Mouse (Mus musculus) regulatory T cell (primary cell): ENCODE results near the gene Yod1.

Source experiments
- in situ Hi-C: fragments of 300-600 bp; cut with MboI, MseI; formaldehyde crosslinking; loops from one replicate; pipeline ENCODE4 v1.15.1; 2025; ENCODE audit warnings: high pct_unique_total_duplicates

Yod1 gene

DNA sequence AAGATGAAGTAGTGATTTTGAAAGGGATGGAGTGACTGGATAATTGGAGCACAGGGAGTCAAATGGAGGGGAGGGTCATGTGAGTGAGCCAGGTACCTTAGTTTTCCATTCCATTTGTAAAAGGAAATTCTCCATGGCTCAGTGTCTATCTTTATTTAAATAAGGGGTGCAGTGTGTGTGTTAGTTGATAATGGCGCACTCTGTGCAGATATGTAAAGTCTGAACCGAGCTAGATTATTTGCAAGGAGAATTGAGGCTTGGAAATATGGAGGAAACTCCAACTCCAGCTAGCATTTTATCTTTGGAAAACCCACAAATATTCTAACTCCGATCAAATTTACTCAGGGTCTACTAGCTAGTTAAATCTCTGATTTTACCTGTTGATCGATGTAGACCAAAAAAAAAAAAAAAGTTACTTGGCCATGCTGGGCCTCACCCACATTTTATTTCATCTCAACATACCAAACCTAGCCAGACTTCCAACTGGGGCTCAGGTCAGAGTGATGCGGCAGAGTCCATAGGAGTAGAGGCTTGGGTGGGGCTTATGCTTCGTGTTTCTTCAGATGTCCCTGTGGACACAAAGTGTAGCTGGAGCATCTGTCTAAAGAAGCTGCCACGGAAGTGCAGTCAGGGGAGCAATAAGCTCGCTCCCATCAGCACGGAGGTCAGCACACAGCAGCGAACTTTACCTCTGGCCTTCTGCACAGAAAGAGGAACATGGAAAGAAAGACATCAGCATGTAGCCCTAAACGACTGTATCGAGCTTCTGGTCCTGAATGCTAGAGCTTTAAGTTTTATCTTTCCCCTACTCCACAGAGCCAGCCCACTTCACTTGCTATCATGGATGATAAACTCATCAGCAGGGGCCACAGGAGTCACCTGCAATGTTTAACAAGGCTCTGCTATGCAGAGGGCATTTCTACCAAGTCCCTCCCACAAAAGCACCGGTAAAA is 15.9 kb downstream of the Yod1 start:
- in situ Hi-C loops: no loop called here

DNA sequence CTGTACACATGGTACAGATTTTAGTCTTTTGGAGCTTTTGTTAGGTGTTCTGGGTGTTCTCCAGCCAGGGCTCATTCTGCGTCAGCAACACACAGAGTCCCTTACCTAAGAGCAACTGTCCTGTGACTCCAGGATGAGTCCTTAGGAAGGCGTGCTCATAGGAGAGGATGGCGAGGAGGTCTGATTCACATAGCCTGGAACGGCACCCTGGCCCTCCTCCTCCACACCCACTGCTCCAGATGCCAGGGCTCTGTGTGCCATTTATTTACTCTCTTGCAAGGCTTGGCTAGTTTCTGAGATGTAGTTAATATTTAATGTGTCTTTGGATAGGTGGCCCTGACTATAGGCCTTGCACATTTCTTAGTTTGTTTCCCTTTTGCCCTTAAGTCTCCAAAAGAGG is 16.5 kb downstream of the Yod1 start:
- in situ Hi-C loops: no loop called here

DNA sequence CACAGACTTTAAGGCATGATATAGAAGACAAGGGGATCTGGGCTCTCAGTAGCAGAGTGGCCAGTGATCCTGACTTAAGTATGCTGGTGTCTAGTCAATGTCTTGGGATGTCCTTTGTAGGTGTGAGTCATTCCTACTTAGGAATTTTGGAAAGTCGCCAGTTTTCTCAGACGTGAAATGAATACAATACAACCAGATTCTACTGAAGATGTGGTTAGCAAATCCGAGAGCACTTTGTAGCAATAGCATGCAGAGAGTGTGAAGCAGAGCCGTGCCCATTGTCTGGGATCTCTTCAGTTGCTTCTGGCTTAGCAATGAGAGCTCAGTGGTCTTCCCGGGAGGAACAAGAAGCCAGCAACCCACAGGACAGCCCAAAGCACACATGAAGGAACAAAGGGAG is 17.3 kb downstream of the Yod1 start:
- in situ Hi-C loops: no loop called here

DNA sequence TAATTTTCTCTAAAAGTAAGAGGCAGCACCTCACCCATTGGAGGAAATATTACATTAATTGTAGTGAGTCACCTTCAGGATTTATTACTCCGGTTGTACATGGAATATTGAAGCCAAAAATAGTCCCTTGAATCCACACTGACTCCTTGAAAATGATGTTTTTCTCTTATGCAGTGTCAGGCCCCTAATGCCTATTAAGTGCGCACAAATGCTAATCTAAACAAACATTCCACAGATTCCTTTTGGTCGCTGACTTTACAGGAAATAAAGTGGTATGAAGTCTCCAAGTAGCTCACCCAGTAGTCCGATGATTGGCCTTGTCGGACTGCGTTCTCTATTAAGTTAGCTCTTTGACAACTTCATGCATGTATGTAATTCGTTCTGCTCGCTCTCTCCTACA is 17.7 kb downstream of the Yod1 start:
- in situ Hi-C loops: no loop called here

DNA sequence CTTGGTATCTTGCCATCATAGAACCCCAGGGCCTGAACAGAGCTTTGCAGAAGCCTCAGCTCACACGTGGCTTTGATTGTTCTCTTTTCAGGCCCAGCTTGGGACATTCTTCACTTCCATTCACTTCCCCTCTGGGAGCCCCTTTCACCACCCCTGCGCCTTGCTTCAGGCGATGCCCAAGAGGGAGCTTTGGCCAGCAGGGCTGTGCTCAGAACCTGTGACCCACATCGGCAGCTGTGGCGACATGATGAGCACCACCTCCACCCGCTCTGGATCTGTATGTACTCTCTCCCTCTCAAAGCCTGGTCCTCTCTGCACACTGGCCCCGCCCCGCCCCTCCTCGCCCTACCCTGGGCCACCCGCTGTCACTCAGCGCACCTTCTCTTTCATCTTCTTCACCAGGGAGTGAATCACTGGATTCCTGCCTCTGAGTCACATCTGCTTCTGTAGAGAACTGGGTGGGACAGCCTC is 20.3 kb downstream of the Yod1 start:
- in situ Hi-C loops: no loop called here

DNA sequence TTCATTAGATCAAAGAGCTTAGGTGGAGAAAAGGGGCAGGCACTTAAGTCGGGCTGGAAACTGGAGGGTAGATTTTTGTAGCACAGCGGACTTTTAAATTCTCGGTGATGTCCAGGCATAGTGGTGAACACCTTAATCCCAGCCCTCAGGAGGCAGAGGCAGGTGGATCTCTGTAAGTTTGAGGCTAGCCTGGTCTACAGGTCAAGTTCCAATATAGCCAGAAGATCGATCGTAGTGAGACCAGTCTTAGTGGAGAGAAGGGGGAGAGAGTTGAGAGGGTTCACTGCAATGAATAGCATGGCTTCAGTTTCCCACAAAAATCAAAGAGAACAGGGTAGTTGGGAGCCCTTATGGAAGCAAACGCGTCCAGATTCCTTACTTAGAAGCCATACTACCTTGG is 20.8 kb downstream of the Yod1 start:
- in situ Hi-C loops: no loop called here

DNA sequence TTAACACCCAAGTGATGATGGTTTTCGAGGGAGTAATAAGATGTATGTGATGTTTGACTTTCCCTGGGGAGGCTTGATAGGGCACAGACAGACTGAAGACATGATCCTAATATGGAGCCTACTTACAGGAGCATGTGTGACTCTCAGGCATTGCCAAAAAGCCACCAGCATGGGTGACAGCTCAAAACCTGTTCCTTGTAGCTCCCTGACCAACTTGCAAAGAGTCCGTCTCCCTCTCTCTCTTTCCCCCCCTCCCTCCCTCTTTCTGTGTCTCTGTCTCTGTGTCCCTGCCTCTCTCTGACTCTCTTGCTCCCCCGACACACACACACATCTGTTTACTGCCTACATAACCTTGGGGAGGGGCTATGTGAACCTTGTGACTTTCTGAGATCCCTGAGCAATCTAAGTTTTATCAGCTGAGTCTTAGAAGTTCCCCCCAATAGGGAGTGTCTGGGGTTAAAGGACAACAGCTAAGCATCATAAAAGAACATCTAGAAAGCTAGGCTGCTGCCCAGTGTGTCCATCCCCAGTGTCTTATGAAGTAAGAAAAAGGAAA is 21.5 kb downstream of the Yod1 start:
- in situ Hi-C loops: no loop called here

DNA sequence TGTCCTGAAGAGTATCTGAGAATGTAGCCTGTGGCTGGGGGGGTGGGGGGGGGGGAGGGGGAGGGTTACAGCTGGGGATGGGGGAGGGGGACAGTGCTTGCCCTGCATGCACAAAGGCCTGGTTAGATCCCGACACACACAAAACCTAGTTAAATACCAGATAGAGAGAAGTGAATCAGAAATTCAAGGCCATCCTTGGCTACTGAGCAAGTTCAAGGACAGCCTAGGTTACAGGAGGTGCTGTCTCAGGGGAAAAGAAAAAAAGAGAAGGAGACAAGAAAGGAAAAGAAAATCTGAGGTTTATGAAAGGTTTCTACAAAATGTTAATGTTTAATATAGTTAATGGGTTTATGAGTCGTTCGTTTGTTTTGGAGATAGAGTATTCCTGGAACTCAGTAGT is 22.5 kb downstream of the Yod1 start:
- in situ Hi-C loops: loop anchor here (5.0 kb wide), 1 partner anchor 47 kb away; no protein-coding TSS in a partner anchor

DNA sequence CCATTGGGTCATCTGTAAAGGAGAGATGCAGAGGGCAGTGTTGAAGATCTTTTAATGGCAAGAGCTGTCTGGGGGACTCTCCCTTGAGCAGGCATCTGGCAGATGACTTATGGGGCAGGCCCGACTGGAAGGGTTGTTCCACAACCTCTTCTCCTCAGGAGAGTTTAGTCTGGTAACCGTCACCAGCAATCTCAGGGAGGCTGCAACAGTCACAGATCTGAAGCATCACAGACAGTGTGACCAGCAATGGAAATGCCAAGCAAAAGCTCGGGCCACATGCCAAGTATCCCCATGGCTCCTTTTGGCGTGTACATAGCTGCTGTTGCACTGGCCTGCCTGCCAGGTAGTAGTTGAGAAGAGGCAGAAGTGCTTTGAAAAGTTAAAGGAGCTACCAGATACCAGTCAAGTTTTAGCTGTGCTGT is 23.1 kb downstream of the Yod1 start:
- in situ Hi-C loops: loop anchor here (5.0 kb wide), 1 partner anchor 48 kb away; no protein-coding TSS in a partner anchor

DNA sequence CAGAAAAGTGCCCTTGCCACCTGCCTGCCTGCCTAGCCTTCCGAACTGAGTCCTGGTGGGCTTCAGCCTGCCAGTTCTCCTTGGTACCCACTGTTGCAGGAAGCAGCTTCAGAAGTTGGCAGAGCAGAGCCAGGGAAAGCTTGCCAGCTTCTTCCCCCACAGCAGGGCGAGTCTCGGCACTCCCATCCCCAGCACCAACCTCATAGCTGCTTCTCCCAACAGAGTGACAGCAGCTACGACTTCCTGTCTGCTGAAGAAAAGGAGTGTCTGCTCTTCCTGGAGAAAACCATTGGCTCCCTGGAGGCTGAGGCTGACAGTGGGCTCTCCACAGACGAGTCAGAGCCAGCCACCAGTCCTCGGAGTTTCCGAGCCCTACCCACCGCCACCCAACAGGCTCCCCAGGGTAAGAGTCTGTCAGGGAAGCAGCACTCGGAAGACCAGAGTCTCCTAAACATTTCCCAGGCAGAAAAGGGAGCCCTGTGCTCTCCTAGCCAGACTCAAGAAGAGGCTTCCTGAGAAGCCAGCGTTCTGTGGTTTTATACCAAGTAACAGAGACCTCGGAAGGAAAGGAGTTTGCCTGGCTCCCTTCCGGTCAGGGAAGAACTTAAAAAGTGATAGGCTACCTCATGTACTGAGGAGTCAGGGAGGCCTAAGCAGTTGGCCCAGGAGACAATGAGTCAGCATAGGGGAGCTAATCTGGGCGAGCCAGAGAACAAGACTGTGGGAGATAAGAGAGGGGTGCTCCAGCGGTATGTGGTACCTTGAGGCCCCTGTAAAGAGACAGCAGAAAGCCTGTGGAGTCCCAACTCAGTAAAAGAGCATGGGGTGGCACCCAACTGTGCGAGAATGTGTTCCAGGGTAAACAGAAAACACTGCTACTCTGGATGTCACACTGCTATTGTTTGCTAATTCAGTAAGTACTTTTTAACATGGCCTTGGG is 23.9 kb downstream of the Yod1 start:
- in situ Hi-C loops: loop anchor here (5.0 kb wide), 1 partner anchor 49 kb away; no protein-coding TSS in a partner anchor

DNA sequence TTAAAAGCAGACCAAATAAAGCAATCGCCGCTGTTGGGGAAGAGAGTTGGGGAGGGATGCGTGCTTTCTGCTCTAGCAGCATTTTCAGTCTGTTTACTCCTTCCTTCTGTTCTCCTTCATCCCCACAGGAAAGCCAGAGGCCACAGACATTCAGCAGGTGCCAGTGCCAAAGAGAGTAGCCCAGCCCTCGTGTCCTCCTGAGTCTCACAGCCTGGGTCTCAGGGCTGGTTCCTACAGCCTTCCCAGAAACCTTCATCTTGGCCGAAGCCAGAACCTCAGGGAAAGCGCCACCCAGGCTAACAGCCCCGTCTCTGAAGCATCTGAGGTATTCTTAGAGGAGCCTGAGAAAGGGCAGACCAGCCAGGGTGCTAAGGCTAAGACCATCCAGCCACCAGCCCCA is 25.1 kb downstream of the Yod1 start:
- in situ Hi-C loops: loop anchor here (5.0 kb wide), 1 partner anchor 50 kb away; no protein-coding TSS in a partner anchor

DNA sequence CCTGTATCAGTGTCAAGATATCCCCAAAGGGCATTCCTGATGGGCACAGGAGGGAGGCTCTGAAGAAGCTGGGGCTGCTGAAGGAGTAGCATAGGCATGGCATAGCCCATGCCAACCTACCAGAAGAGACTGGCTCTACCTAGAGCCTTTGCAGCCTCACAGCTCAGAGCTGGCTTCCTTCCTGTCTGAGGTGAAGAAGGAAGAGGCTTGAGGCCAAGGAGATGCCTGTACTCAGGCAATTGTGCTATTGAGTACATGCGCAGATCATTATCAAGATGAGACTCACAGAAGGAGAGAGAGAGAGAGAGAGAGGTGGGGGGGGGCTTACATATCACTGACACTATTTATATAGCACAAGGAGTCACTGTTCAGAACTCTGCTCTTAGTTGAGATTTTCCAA is 26.6 kb downstream of the Yod1 start:
- in situ Hi-C loops: loop anchor here (5.0 kb wide), 1 partner anchor 51 kb away; no protein-coding TSS in a partner anchor

DNA sequence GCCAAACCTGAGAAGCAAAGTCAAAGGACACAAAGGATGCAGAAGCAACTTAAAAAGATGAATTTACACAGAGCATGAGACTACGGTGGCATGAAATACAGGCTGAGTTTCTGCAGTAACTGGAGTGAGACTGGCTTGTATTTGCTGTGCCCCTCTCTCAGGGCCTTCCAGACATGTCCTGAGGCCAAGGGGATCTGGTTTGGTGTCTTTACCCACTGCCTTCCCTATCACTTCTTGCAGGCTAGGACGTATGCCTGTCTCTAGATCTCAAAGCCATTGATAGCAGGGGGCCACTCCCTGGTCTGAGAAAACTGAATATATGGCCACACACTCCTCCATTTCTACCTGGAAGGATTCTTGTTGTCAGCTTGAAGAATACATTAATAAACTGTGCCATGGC is 27.1 kb downstream of the Yod1 start:
- in situ Hi-C loops: loop anchor here (5.0 kb wide), 1 partner anchor 52 kb away; no protein-coding TSS in a partner anchor

DNA sequence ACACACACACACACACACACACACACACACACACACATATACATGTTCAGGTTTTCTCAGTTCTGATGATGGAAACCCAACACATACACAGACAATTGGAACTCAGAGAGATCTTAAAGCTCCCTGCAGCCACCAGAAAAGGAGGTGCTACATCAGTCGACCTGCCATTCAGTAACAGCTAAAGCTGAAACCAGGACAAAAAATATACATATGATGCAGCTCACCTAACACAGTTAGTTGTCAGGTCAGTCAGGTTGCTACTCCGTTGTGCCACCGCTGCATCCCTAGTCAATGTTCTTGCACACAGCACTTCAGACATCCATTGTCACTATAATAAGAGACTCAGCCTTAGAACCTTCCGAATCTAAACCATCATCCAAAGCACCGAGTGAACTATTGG is 27.8 kb downstream of the Yod1 start:
- in situ Hi-C loops: loop anchor here (5.0 kb wide), 1 partner anchor 53 kb away; no protein-coding TSS in a partner anchor

DNA sequence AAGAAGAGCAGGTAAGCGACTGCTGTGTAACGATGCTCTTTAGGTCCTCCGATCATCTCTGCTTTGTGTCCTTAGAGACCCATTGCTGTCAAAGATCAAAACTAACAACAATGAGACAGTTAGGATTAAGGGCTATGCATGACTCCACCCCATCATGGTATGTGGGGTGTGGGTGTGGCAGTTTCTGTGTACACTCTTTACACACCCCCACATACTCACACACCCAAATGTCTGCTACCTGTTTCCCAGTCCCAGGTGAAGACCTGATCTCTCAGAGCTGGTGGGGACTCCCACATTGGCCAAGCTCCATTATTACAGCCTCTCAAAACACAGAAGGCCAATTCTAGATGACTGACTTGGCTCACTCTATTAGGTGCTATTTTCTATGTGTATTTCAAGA is 28.5 kb downstream of the Yod1 start:
- in situ Hi-C loops: no loop called here

DNA sequence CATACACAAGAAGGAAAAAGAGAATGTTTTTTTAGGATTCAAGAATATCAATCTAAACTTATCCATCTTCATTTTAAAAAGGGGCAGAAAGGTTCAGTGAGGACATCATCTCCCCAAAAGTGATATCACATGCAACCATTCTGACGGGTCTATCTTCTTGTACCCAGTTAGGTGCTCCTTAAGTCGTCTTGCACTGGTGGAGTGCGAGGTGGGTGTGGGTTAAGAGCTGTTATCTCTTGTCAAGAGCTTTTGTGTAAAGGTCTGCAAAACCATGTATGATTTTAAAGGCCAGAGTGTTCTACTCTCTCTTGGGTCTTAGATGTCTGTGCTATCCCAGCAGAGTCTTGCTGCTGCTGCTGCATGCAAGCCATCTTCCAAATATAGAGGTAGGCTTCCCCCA is 29.7 kb downstream of the Yod1 start:
- in situ Hi-C loops: no loop called here

DNA sequence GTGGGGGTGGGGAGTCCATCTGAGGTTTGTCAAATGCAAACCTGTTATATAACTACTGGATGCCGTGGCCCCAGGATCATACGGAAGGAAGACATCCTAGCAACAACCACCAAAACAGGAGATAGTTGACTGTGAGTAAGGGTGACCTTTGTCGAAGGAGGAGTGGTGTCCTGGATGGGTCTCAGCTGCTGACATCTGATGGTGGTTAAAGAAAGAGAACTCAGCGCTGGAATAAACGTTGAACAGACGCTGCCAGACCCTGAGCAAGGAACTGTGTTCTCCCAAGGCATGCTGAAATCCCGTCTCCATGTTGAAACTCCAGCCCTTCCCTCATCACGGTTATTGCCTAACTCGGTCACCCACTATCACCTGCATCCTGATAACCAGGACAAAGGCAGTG is 42.6 kb downstream of the Yod1 start:
- in situ Hi-C loops: no loop called here

DNA sequence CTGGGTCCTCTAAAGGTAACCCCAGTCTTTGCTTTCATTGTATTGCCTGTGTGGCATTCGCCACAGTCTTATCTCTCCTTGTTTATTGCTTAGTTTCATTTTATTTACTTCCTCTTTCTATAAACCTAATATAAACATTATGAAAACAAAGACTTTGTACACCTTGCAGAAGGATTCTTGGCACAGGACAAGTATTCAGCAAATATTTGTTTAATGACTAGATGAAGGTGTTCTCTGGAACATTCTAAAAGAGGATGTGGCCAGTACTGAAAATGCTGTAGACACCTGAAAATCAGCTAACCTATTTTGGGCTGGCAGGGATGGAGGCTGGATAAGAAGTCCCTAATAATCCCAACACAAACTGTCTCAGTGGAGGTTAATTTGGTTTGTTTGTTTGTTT is 44.5 kb downstream of the Yod1 start:
- in situ Hi-C loops: no loop called here

DNA sequence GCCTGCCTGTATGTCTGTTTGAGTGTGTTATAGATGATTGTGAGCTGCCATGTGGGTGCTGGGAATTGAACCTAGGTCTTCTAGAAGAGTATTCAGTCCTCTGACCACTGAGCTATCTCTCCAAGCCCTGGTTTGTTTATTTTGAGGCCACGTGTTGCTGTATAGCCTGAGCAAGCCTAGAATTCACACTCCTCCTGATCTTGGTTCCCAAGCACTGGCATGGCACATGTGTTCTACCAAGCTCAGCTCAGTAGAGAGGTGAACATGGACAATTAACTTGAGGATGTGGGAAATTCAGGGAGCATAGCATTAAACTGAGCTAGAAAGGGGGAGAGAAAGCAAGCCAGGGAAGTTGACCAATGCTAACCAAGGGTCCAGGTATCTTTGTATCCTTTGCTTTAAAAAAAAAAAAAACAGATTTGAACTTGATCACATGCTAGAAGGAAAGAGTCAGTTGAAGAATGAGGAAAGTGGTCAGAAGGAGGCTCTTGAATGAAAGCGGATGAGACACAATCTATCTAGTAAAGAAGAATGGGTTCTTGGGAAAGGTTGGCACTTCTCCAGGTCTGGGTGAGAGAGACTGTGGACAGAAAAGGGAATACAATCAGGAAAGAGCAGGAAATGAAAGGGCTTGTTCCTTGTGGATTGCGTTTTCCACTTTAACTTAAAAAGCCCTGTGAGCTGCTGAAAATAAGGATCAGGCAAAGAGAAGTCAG is 45.1 kb downstream of the Yod1 start:
- in situ Hi-C loops: no loop called here

DNA sequence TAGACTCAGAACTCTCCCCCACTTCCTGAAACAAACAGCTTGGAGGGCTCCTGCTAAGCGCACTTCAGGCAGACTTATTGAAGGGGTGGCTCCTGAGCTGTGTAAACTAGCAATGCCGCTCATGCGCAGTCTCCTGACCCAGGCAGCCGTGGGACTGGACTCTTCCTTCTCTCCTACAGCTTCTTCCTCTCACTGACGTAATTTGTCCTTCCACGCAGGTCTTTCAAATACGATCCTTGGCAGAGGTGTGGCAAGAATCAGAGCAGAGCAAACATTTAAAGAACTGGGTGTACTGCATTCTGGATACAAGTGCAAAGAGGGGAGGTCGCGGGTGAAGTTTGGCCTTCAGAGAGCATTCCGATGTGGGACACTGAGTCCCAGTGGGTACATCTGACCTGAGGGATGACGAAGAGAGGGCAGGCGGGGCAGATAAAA is 46.9 kb downstream of the Yod1 start:
- in situ Hi-C loops: no loop called here

DNA sequence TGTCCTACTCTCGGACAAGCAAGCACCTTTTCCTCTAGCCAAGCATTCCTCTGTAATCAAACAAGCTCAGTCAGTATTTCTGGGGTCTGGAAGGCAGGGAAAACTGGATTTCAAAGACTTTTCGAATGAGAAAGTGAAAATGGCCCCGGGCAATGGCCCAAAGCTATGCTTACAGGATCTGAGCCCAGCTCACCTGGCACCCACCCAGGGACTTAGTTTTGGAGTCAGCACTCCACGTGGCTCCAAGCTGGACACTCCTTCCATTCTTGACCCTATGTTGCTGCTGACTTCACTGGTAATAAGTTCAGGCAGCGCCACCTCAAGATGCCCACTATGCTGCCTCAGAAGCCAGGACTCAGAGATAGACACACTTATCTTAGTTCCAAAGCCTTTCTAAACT is 49.9 kb downstream of the Yod1 start:
- in situ Hi-C loops: no loop called here
